Mouse (Mus musculus) hindbrain, embryonic 14.5 days (tissue): ENCODE results near the gene BC004004. TPM values are rescaled to one million over a fixed set of nuclear protein-coding genes. Genes with fewer than 3 reads are reported as not detected.

Experiments used
- ATAC-seq: fragments of 200-750 bp; cut with Nextera tagmentation; 2 replicates; pipeline ENCODE4 v1.8.0; 2017; ENCODE audit warnings: moderate number of reproducible peaks, mild to moderate bottlenecking, moderate TSS enrichment, moderate library complexity; ENCODE audit not compliant: low FRiP score
- DNase-seq: peaks from one replicate; pipeline ENCODE4 v3.0.0-alpha.2; 2015; ENCODE audit warnings: low spot score
- H3K27ac ChIP-seq: fragments of 300-500 bp; sonication (generic); 2 replicates; pipeline ENCODE4 v1.5.1; 2014; ENCODE audit warnings: mild to moderate bottlenecking, moderate library complexity
- H3K27me3 ChIP-seq: fragments of 300-500 bp; sonication (generic); 2 replicates; pipeline ENCODE4 v1.6.1; 2014; ENCODE audit warnings: mild to moderate bottlenecking, low read length, mixed read lengths; ENCODE audit not compliant: control insufficient read depth, insufficient read depth
- H3K36me3 ChIP-seq: fragments of 300-500 bp; sonication (generic); replicated peaks from 2 replicates; pipeline ENCODE4 v1.6.1; 2014; ENCODE audit not compliant: control insufficient read depth, insufficient read depth
- H3K4me1 ChIP-seq: fragments of 300-500 bp; sonication (generic); replicated peaks from 2 replicates; pipeline ENCODE4 v1.6.1; 2014; ENCODE audit warnings: antibody characterized with exemption, low read length, mixed read lengths; ENCODE audit not compliant: control insufficient read depth, insufficient read depth
- H3K4me2 ChIP-seq: fragments of 300-500 bp; sonication (generic); replicated peaks from 2 replicates; pipeline ENCODE4 v1.6.1; 2014; ENCODE audit warnings: mild to moderate bottlenecking, moderate library complexity
- H3K4me3 ChIP-seq: fragments of 300-500 bp; sonication (generic); replicated peaks from 2 replicates; pipeline ENCODE4 v1.5.1; 2014; ENCODE audit warnings: mild to moderate bottlenecking, low read length
- H3K9ac ChIP-seq: fragments of 300-500 bp; sonication (generic); 2 replicates; pipeline ENCODE4 v1.6.1; 2014
- H3K9me3 ChIP-seq: fragments of 300-500 bp; sonication (generic); 2 replicates; pipeline ENCODE4 v1.6.1; 2016; ENCODE audit warnings: low read length; ENCODE audit not compliant: control insufficient read depth
- WGBS: fragments of 180-500 bp; shearing (Covaris S2); extraction: QIAGEN DNeasy Blood & Tissue Kit; methylation state at CpG from one replicate; pipeline ENCODE4 v1.1.7; 2014; 5-methylcytosine and 5-hydroxymethylcytosine counted together
- polyA plus RNA-seq: library from polyadenylated mRNA; unstranded; fragments of >200 nt; fragmentation: Nextera tagmentation; extraction: Ambion mirVana; gene quantifications from 2 replicates; pipeline ENCODE4 v1.2.1, GENCODE M21; 2014

Gene BC004004
- polyA plus RNA-seq, 1 experiment from 2014 or later: 131 TPM

DNA sequence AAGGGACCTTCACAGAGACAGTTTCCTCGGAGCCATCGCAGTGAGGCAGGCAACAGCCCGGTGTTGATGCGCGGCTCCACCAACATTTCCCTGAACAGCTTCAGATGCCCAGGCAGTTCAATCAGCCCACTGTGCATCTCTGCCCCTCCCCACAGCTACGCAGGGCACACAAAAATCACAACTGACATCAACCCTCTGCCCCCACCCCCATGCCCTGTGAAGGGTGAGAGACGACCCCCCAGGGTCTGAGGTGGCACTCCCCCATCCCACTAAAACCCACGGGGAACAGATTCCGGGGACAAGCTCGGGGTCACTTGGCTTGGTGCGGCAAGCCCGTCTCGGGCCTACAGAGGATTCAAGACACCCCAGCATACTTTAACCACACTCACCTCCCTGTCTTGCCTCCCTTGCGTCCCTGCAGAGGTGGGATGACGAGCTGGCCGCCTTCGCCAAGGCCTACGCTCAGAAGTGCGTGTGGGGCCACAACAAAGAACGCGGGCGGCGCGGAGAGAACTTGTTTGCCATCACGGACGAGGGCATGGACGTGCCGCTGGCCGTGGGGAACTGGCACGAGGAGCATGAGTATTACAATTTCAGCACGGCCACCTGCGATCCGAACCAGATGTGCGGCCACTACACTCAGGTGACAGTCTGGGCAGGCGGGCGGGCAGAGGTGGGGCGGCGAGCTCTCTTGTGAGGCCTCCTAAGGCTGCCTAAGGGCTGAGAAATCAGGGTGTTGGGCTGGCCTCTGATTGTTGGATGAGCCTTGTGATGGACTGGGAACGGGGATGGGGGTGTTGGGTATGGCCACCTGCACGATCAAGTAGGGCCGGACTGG, 53.4 kb downstream of the BC004004 start:
- peaks cover 29% of the 10 kb centered on the region for H3K27me3 ChIP-seq
- H3K27ac ChIP-seq: no peak overlapping the region
- ATAC-seq (no peak), DNase-seq (no peak)
- H3K9ac ChIP-seq: no peak overlapping the region
- 17% methylated on average over 41 of the region's 41 CpGs for WGBS
- no peak overlapping the region; the same call in 1 of the 2 replicates for H3K4me2 ChIP-seq
- H3K9me3 ChIP-seq: no peaks in the 10 kb centered on the region
- H3K4me1 ChIP-seq: peaks cover 16% of the 10 kb centered on the region
- H3K36me3 ChIP-seq: no peaks in the 10 kb centered on the region
- no peak overlapping the region for H3K4me3 ChIP-seq

DNA sequence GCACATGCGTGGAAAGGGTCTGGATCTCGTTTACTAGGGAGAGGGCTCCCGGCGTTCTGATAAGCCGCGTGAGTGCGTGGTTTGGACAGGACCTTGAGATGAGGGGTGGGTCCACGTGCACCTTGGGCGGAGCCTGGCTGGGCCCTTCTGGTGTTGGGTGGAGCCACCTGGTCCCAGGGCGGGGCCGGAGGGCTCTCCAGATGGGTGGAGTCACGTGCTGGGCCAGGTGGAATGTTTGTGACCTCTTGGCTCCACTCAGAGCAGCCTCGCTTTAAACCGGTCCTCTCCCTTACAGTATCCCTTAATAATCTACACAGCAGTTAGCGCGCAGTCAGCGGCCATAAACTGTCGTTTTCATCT, 54.0 kb downstream of the BC004004 start:
- Histone ChIP-seq H3K27me3 (peaks cover 29% of the 10 kb centered on the region), H3K9me3 (no peaks in the 10 kb centered on the region), H3K4me2 (no peak overlapping the region), H3K9ac (no peak overlapping the region), H3K4me1 (peaks cover 21% of the 10 kb centered on the region), H3K36me3 (no peaks in the 10 kb centered on the region), H3K27ac (no peak overlapping the region), H3K4me3 (no peak overlapping the region)
- DNase-seq (no peak), ATAC-seq (no peak)
- 20% methylated on average over 18 of the region's 18 CpGs for WGBS

DNA sequence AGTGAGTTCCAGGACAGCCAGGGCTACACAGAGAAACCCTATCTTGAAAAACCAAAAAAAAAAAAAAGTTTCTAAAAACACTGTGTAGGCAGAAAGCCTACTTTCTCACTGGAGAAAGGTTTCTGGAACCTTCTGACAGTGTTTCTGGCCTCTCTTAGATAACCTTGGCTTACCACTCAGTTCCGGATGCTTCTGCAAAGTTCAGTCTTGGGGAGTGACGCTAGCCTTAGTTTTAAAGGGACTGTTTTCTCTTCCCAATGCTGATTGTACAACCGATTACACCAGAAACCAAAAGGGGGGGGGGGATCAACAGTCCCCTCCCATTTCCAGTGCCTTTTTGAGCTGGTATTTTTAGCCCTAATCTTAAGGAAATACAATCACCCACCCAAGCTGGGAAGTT, 55.0 kb downstream of the BC004004 start:
- Histone ChIP-seq H3K9me3 (no peaks in the 10 kb centered on the region), H3K4me3 (no peak overlapping the region), H3K27me3 (peaks cover 29% of the 10 kb centered on the region), H3K27ac (no peak overlapping the region), H3K9ac (no peak overlapping the region), H3K4me1 (peaks cover 21% of the 10 kb centered on the region), H3K4me2 (no peak overlapping the region), H3K36me3 (no peaks in the 10 kb centered on the region)
- no peak for DNase-seq
- 88% methylated on average over 3 of the region's 3 CpGs for WGBS
- ATAC-seq: no peak

DNA sequence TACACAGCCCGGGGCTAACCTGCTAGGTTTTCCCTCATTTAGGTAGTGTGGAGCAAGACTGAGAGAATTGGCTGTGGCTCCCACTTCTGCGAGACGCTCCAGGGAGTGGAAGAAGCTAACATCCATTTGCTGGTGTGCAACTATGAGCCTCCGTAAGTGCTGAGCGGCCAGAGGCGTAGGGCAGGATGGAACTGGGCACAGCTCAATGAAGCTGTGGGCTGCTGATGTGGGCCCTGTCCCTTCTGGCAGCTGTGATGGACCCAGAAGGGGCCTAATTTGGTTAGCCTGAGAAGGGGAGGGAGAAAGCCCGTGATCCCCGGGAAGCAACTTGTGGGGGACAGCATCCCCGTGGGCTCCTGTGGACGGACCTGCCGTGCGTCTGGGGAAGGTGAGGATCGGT, 57.2 kb downstream of the BC004004 start:
- H3K27ac ChIP-seq: no peak overlapping the region

DNA sequence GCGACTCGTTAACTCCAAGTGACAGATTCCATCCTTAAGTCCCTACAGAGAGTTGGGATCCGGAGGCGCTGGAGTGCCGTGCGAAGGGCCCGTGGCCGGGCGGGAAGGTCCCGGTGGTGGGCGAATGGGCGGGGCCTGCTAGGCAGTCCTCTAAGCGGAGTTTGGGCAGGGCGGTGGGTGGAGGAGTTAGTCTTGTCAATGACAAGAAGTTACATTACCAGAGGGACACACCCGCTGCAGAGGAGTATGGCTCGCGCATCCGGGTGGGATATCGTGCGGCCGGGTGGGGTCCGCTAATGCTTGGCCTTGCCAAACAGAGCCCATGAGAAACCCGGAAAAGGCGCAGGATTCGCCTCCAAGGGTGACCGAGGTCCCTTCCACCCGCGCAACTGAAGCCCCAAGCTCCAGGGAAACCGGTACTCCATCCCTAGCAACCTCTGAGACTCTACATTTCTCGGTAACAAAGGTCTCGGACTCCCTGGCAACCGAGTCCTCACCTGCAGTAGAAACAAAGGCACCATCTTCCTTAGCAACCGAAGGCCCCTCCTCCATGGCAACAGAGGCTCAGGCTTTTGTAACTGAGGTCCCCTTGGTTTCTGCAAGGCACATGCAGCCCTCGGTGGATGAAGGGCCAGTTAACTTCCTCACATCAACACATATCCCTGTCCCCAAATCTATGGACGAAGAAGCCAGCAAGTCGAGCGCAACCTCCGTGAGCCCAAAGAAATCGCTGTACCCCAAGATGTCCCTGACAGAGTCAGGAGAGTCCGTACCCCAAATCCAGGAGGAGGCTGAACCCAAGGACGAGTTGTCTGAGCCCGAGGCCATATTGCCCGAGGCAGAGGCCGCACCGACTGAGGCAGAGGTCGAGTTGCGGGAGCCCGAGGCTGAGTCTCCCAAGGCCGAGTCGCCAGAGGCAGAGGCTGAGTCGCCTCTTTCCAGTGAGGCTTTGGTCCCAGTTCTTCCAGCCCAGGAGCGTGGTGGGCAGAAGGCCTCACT, 58.2 kb downstream of the BC004004 start:
- peak; percentile 60 for ATAC-seq
- Histone ChIP-seq H3K27me3 (peaks cover 14% of the 10 kb centered on the region), H3K27ac (peak overlapping the region; percentile 75), H3K4me1 (peaks cover 22% of the 10 kb centered on the region), H3K4me3 (peak overlapping the region; percentile 24), H3K36me3 (peaks cover 14% of the 10 kb centered on the region), H3K9me3 (no peaks in the 10 kb centered on the region), H3K4me2 (peak overlapping the region; percentile 59), H3K9ac (peak overlapping the region; percentile 53)
- DNase-seq: peak; percentile 62
- 7% methylated on average over 52 of the region's 52 CpGs for WGBS

More for the DNA sequence above, 57.2 kb downstream of the BC004004 start:
- H3K4me2 ChIP-seq: 0 out of 2 replicates have a peak overlapping the region, but pooled peaks have one; percentile 59
- peaks cover 21% of the 10 kb centered on the region for H3K4me1 ChIP-seq
- 0 out of 2 replicates have a peak, but pooled peaks cover 5% of the 10 kb centered on the region for H3K36me3 ChIP-seq
- DNase-seq (no peak), ATAC-seq (no peak)
- WGBS: 39% methylated on average over 13 of the region's 13 CpGs
- H3K9ac ChIP-seq: peak overlapping the region; percentile 53; the same call in 1 of the 2 replicates
- H3K4me3 ChIP-seq: no peak overlapping the region
- no peaks in the 10 kb centered on the region for H3K9me3 ChIP-seq
- peaks cover 24% of the 10 kb centered on the region for H3K27me3 ChIP-seq

DNA sequence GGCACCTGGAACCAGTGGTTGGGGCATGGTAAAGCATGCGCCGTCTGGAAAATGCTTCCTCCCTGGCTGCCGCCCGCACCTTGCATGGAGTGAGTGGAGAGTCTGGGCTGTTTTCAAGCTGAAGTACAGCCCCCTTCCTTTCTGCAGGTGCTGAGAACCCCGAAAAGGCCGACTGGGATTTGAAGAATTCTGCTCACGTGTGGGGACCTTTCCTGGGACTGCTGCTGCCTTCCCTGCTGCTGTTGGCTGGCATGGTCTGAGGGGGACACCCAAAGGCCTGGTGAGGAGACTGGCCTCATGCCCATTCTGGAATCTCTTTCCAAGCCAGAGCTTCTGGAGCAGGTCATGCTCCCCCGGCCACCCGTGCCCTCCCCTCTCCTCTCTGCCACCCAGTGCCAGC, 59.1 kb downstream of the BC004004 start:
- 0 out of 2 replicates have a peak overlapping the region, but pooled peaks have one; percentile 53 for H3K9ac ChIP-seq
- ATAC-seq (no peak), DNase-seq (no peak)
- WGBS: 80% methylated on average over 9 of the region's 9 CpGs
- H3K4me3 ChIP-seq: no peak overlapping the region
- peaks cover 19% of the 10 kb centered on the region for H3K4me1 ChIP-seq
- peaks cover 5% of the 10 kb centered on the region for H3K27me3 ChIP-seq
- H3K36me3 ChIP-seq: peaks cover 22% of the 10 kb centered on the region
- no peak overlapping the region for H3K4me2 ChIP-seq
- no peak overlapping the region for H3K27ac ChIP-seq
- no peaks in the 10 kb centered on the region for H3K9me3 ChIP-seq

DNA sequence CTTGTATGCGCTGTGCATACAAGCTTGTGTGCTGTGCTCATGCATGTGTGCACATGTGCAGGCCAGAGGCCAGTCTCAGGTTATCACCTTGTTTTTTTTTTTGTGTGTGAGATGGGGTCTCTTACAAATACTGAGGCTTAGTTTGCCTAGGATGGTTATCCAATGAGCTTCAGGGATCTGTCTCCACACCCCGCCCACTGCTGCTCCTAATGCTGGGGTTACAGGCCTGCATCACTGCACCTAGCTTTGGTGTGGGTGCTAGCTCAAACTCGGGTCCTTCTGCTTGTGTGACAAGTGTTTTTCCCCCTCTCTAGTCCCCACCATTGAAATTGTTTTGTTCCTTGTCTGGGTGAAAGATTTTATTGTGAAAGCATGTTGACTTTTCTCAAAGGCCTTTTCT, 61.6 kb downstream of the BC004004 start:
- Histone ChIP-seq H3K4me1 (peaks cover 19% of the 10 kb centered on the region), H3K9ac (no peak overlapping the region), H3K4me2 (no peak overlapping the region), H3K27me3 (no peaks in the 10 kb centered on the region), H3K9me3 (no peaks in the 10 kb centered on the region), H3K27ac (peak overlapping the region; percentile 70; the same call in 1 of the 2 replicates), H3K4me3 (no peak overlapping the region), H3K36me3 (peaks cover 44% of the 10 kb centered on the region)
- 88% methylated on average over 3 of the region's 3 CpGs for WGBS
- DNase-seq (no peak), ATAC-seq (no peak)

DNA sequence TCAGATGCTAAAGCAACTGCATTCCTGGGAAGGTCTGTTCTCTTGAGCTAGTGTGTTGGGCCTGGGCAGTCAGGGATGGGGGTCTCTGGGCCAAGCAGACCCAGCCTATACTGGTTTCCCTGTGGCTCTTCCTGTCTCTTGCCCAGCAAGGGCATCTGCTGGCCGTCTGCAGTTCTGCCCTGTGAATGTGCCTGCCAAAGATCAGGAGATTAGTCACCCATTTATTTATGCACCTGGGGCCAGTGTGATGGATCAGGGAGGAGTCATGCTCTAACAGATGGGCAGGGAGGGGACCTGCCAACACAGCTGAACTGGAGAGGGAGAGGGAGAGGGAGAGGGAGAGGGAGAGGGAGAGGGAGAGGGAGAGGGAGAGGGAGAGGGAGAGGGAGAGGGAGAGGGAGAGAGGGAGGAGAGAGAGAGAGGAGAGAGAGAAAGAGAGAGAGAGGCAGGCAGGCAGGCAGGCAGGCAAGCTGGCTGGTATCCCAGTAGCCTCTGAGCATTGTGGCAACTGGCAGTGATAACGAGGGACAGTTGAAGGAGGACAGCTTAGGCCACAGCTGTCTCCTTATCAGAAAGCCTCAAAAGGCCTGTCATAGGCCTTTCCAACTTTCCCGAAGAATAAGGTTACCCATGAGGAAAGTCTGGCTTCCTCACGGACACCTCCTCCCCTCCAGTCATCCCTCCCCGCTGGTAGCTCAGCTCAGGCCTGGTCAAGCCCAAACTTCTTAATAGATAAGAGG, 62.3 kb downstream of the BC004004 start:
- H3K27ac ChIP-seq: peak overlapping the region; percentile 70
- H3K4me1 ChIP-seq: peaks cover 19% of the 10 kb centered on the region
- H3K9me3 ChIP-seq: no peaks in the 10 kb centered on the region
- DNase-seq (peak; percentile 31), ATAC-seq (no peak)
- no peaks in the 10 kb centered on the region for H3K27me3 ChIP-seq
- H3K4me2 ChIP-seq: no peak overlapping the region
- H3K36me3 ChIP-seq: peaks cover 50% of the 10 kb centered on the region
- no peak overlapping the region for H3K9ac ChIP-seq
- H3K4me3 ChIP-seq: no peak overlapping the region
- 25% methylated on average over 5 of the region's 5 CpGs for WGBS
